Mouse (Mus musculus) spleen, adult 2 months (tissue): Measurements from ENCODE around the gene Thsd4. TPM values are rescaled to one million over a fixed set of nuclear protein-coding genes. Genes with fewer than 3 reads are reported as not detected.

Source experiments
- DNase-seq, 2 experiments: peaks; one replicate each; pipeline versions ENCODE4 v3.0.0 to v3.0.0-alpha.2; 2012 to 2021; ENCODE audit warnings: low spot score in 2 of 2, low read depth in 1 of 2
- H3K27ac ChIP-seq: fragments of 200-500 bp; 2 replicates; pipeline ENCODE4 v1.5.1; 2012; ENCODE audit warnings: low read length, inconsistent platforms; ENCODE audit not compliant: insufficient read depth
- H3K27me3 ChIP-seq: fragments of 200-500 bp; 2 replicates; pipeline ENCODE4 v1.6.1; 2012; ENCODE audit warnings: mild to moderate bottlenecking, moderate library complexity, low read length, inconsistent platforms; ENCODE audit not compliant: control insufficient read depth, insufficient read depth
- H3K36me3 ChIP-seq: fragments of 200-500 bp; 2 replicates; pipeline ENCODE4 v1.6.1; 2012; ENCODE audit warnings: mild to moderate bottlenecking, low read length, inconsistent platforms; ENCODE audit not compliant: control insufficient read depth, insufficient read depth
- H3K4me1 ChIP-seq: fragments of 200-500 bp; 2 replicates; pipeline ENCODE4 v1.6.1; 2011; ENCODE audit warnings: inconsistent platforms; ENCODE audit not compliant: control insufficient read depth, insufficient read depth, insufficient read length
- H3K4me3 ChIP-seq: fragments of 200-500 bp; 2 replicates; pipeline ENCODE4 v1.5.1; 2011; ENCODE audit warnings: mild to moderate bottlenecking, inconsistent platforms; ENCODE audit not compliant: insufficient read depth, insufficient read length; ENCODE audit errors: extremely low read depth
- CTCF ChIP-seq: fragments of 200-500 bp; IDR thresholded peaks from 2 replicates; pipeline ENCODE4 v1.5.1; 2011; ENCODE audit warnings: mild to moderate bottlenecking, inconsistent platforms; ENCODE audit not compliant: insufficient read depth, insufficient read length, insufficient replicate concordance; ENCODE audit errors: extremely low read depth
- POLR2A ChIP-seq: fragments of 200-500 bp; IDR thresholded peaks from 2 replicates; pipeline ENCODE4 v1.6.1; 2011; ENCODE audit warnings: low read depth, low read length, inconsistent platforms
- WGBS: fragments of 180-500 bp; shearing (Covaris S2); methylation state at CpG from one replicate; pipeline ENCODE4 v1.1.7; 2018; 5-methylcytosine and 5-hydroxymethylcytosine counted together
- polyA plus RNA-seq: library from polyadenylated mRNA; depleted of rRNA; stranded (reverse); fragments of >200 nt; gene quantifications from 2 replicates; pipeline ENCODE4 v1.2.3, GENCODE M21; 2012

Gene Thsd4
- polyA plus RNA-seq, 1 experiment: 0.95 TPM

DNA sequence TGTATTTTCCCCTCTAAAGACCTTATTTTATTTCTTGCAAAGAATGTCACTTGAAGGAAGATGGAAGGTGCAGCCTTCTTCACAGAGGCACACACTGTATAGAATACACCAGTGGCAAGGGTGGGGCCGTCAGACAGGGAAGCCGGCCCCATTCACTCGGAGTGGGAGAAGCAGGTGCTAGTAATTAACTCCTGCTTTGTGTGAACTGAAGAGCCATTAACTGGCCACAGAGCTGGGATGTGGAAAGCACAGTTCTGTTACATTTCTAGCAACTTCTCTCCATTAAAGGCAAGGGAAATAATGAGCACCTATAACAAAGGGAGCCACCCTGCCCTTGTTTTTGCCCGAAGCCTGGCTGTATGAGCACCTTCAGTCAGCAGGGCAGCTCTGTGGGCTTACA lies 374.4 kb downstream of the Thsd4 start:
- H3K36me3 ChIP-seq: no peaks in the 10 kb centered on the region
- H3K4me1 ChIP-seq: no peaks in the 10 kb centered on the region
- no peak overlapping the region for H3K4me3 ChIP-seq
- no peak for DNase-seq
- H3K27me3 ChIP-seq: no peaks in the 10 kb centered on the region
- WGBS: 84% methylated on average over 4 of the region's 4 CpGs
- TF ChIP-seq POLR2A: no peak
- no peak for TF ChIP-seq CTCF
- no peak overlapping the region for H3K27ac ChIP-seq

DNA sequence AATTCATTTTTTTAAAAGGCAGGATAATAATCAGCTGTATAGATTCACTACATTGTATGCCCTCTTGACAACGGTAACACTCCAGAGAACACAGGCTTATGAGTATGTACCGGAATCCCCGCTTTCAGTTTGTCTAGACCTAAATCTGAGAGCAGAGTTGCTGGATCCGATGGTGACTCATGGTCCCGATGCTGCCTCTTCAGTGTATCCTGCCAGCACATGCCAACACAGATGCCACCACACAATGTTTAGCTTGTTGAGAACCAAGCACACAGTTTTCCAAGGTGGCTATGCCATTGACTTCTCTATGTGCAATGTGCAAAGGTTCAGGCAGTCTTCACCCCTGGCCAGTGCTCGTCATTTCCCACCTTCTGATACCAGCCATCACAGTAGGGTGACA lies 378.0 kb downstream of the Thsd4 start:
- Histone ChIP-seq H3K4me3 (no peak overlapping the region), H3K27me3 (no peaks in the 10 kb centered on the region), H3K27ac (no peak overlapping the region), H3K4me1 (no peaks in the 10 kb centered on the region), H3K36me3 (no peaks in the 10 kb centered on the region)
- no peak for TF ChIP-seq POLR2A
- no peak for TF ChIP-seq CTCF
- DNase-seq: no peak
- 96% methylated on average over 6 of the region's 6 CpGs for WGBS

DNA sequence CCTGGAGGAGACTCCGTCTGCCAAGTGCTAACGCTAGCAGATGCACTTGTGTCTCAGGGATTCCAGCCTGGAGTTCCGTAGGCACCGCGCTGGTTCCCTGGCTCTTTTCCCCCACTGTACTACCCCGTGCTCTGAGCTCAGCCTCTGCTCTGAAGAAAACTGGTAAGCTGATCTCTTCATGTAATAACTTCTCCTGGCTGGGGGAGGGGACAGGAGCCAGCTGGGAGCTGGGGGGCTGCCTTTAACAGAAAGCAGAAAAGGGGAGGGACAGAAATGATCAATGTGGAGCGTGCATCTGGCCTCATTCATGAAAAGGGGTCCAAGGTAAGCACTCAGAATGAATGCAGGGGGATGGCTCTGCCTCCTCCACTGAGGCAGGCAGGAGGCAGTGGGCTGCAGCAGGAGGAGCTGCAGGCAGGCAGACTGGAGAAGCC lies 380.7 kb downstream of the Thsd4 start:
- WGBS: 81% methylated on average over 7 of the region's 7 CpGs

DNA sequence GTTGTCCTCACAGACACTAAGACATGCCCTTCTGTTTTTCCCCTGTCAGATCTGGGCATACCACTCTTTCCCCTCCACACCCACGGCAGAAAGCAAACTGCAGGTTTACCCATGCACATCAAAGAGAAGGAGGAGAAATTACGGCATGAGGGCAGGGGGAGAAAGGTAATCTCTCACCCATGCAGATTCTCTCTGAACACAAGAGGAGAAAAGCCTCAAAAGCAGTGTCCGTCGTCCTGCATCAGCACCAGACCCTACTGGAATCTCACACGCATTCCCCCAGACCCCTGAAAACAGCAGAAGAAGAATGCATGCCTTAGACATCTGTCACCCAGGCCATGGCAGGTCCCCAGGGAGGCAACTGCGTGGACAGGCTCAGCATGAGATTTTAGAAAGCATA lies 381.4 kb downstream of the Thsd4 start:
- Histone ChIP-seq H3K36me3 (no peaks in the 10 kb centered on the region), H3K4me1 (no peaks in the 10 kb centered on the region), H3K27ac (no peak overlapping the region), H3K4me3 (no peak overlapping the region), H3K27me3 (no peaks in the 10 kb centered on the region)
- WGBS: 71% methylated on average over 6 of the region's 6 CpGs
- TF ChIP-seq POLR2A: no peak
- TF ChIP-seq CTCF: no peak
- DNase-seq: no peak

More for the DNA sequence above, 380.7 kb downstream of the Thsd4 start:
- no peaks in the 10 kb centered on the region for H3K4me1 ChIP-seq
- H3K27ac ChIP-seq: no peak overlapping the region
- no peaks in the 10 kb centered on the region for H3K27me3 ChIP-seq
- TF ChIP-seq CTCF (no peak), POLR2A (no peak)
- H3K4me3 ChIP-seq: no peak overlapping the region
- DNase-seq: no peak
- no peaks in the 10 kb centered on the region for H3K36me3 ChIP-seq

DNA sequence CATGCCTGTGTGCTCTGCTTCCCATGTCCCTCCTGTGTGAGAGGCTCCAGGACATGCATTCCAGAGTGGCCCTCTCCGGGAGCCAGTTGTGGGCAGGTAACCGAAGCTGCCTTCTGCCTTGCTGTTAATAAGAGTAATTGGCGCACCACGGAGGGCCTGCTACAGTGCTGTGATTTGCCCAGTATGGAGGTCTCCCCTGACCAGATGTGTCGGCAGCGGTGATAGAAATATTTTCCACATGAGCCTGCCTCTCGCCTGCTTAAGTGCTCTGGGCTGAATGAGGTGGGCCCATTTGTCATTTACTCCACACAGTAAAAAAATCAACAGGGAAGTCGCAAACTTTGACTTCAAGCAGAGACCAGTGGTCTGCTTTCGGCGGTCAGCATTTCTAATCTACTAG lies 382.4 kb downstream of the Thsd4 start:
- Histone ChIP-seq H3K27me3 (no peaks in the 10 kb centered on the region), H3K4me1 (no peaks in the 10 kb centered on the region), H3K27ac (no peak overlapping the region), H3K36me3 (no peaks in the 10 kb centered on the region), H3K4me3 (no peak overlapping the region)
- TF ChIP-seq CTCF (no peak), POLR2A (no peak)
- no peak for DNase-seq
- WGBS: 85% methylated on average over 10 of the region's 10 CpGs

DNA sequence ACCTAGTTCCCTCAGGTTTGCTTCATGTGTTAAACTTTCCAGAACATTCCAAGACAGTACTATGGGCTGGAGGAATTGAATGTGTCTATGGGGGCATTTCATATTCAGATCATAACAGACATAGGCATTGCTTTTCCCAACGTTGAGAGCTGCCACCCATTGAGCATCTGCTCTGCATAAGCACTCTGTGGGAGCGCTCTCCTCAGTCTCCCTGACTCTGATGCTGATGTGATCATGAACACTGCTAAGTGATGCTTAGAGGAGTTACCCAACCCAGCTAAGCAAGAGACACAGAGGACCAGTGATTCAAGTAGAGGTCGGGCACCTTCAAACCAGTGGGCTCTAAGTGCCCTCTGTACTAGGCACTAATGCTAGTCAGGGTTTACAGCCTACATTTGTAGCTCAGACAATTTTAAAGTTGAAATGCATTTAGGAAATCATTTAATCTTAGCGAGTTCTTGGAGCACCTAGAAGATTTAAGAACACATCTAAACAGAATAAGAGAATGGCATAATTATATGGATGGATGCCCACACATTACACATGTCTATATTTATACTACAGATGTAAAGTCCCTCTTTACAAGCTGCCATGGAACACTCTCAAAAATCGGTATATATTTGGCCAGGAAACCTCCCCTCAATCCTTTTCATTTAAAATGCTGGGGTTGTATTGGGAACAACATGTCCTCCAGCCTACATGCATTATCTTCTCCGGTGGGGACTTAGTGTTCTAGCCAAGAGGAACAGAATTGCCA lies 392.4 kb downstream of the Thsd4 start:
- H3K27me3 ChIP-seq: no peaks in the 10 kb centered on the region
- no peak for DNase-seq
- H3K4me3 ChIP-seq: no peak overlapping the region
- TF ChIP-seq POLR2A (no peak), CTCF (no peak)
- H3K4me1 ChIP-seq: no peaks in the 10 kb centered on the region
- 84% methylated on average over 6 of the region's 6 CpGs for WGBS
- no peaks in the 10 kb centered on the region for H3K36me3 ChIP-seq
- H3K27ac ChIP-seq: no peak overlapping the region

DNA sequence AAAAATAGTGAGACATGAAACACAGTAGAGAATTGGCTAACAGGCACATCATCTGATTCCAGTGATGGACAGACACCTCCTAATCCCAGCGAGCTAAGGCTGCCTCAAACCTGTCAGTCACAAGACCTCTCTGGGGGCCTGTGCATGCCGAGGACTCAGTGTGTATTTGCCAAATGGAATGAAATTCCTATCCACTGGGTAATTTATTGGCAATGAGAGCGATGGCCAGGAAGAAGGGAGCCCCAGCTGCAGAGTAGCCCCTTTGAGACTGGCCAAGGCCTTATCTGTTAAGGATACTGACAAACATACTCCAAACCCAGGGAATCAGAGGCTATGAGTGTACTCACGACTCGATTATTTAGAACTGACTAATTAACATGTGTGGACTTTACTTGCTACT lies 394.9 kb downstream of the Thsd4 start:
- Histone ChIP-seq H3K27ac (no peak overlapping the region), H3K4me3 (no peak overlapping the region), H3K4me1 (no peaks in the 10 kb centered on the region), H3K27me3 (no peaks in the 10 kb centered on the region), H3K36me3 (no peaks in the 10 kb centered on the region)
- WGBS: 87% methylated on average over 5 of the region's 5 CpGs
- DNase-seq: no peak
- TF ChIP-seq CTCF (no peak), POLR2A (no peak)
